Mouse (Mus musculus): Measurements from ENCODE around the gene Dnajc6. TPM values are rescaled to one million over a fixed set of nuclear protein-coding genes. Genes with fewer than 3 reads are reported as not detected.

Gene Dnajc6
- polyA plus RNA-seq, 2 experiments: 0.82 to 0.98 TPM

- Histone ChIP-seq H3K9ac (ENCODE audit: low read depth, low read length, severe bottlenecking) (no peak overlapping the region), H3K36me3 (ENCODE audit: control insufficient read depth, insufficient read depth, low read length) (no peaks in the 10 kb centered on the region), H3K4me2 (replicated peaks; ENCODE audit: low read depth, low read length, severe bottlenecking) (no peak overlapping the region), H3K27ac (replicated peaks; ENCODE audit: low read depth, low read length) (no peak overlapping the region), H3K27me3 (ENCODE audit: control insufficient read depth, insufficient read depth, low read length) (no peaks in the 10 kb centered on the region), H3K4me3 (replicated peaks; ENCODE audit: low read length) (no peak overlapping the region), H3K9me3 (ENCODE audit: control insufficient read depth, low read length) (no peaks in the 10 kb centered on the region), H3K4me1 (ENCODE audit: control insufficient read depth, insufficient read depth, low read length) (no peaks in the 10 kb centered on the region)
- 85% methylated on average over 17 of the region's 17 CpGs for WGBS
- DNase-seq (ENCODE audit: low spot score) (no peak), ATAC-seq (ENCODE audit: low FRiP score, low read depth) (no peak)
- TF ChIP-seq POLR2A (IDR thresholded peaks at IDR 0.05; ENCODE audit: borderline replicate concordance, extremely low read depth, insufficient read depth, insufficient read length): no peak
Measured at GRCm38 (mm10) chr4:101516434-101517168, 20.2 kb downstream of the Dnajc6 start.

DNA sequence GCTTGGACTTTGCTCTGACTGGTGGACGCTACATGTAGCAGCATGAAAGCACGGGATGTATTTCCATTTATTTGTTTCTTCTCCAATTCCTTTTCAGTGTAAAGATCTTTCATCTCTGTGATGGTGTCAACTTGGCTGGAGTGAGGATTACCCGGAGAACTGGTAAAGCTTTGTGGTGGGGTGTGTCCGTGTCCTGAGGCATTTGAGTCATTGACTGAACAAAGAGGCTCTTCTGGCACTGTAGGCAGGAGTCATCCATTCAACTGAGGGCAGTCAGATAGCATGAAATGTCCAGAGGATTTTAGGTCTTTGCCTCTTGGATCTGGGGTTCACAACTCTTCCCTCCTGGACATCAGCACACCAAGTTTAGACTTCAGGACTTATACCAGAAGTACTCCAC is 35.5 kb downstream of the Dnajc6 start:
- Histone ChIP-seq H3K4me1 (ENCODE audit: control insufficient read depth, insufficient read depth, low read length) (no peaks in the 10 kb centered on the region), H3K4me2 (replicated peaks; ENCODE audit: low read depth, low read length, severe bottlenecking) (no peak overlapping the region), H3K9ac (ENCODE audit: low read depth, low read length, severe bottlenecking) (no peak overlapping the region), H3K27me3 (ENCODE audit: control insufficient read depth, insufficient read depth, low read length) (no peaks in the 10 kb centered on the region), H3K27ac (replicated peaks; ENCODE audit: low read depth, low read length) (no peak overlapping the region), H3K9me3 (ENCODE audit: control insufficient read depth, low read length) (no peaks in the 10 kb centered on the region), H3K4me3 (replicated peaks; ENCODE audit: low read length) (no peak overlapping the region), H3K36me3 (ENCODE audit: control insufficient read depth, insufficient read depth, low read length) (no peaks in the 10 kb centered on the region)
- ATAC-seq (ENCODE audit: low FRiP score, low read depth): no peak
- TF ChIP-seq POLR2A (IDR thresholded peaks at IDR 0.05; ENCODE audit: borderline replicate concordance, extremely low read depth, insufficient read depth, insufficient read length): no peak
- 85% methylated on average over 4 of the region's 4 CpGs for WGBS
- no peak for DNase-seq (ENCODE audit: low spot score)

- H3K4me1 ChIP-seq (ENCODE audit: control insufficient read depth, insufficient read depth, low read length): no peaks in the 10 kb centered on the region
- TF ChIP-seq POLR2A (IDR thresholded peaks at IDR 0.05; ENCODE audit: borderline replicate concordance, extremely low read depth, insufficient read depth, insufficient read length): no peak
- no peak overlapping the region for H3K4me3 ChIP-seq (replicated peaks; ENCODE audit: low read length)
- H3K27ac ChIP-seq (replicated peaks; ENCODE audit: low read depth, low read length): no peak overlapping the region
- no peak overlapping the region for H3K4me2 ChIP-seq (replicated peaks; ENCODE audit: low read depth, low read length, severe bottlenecking)
- no peaks in the 10 kb centered on the region for H3K27me3 ChIP-seq (ENCODE audit: control insufficient read depth, insufficient read depth, low read length)
- no peak overlapping the region for H3K9ac ChIP-seq (ENCODE audit: low read depth, low read length, severe bottlenecking)
- DNase-seq (ENCODE audit: low spot score) (no peak), ATAC-seq (ENCODE audit: low FRiP score, low read depth) (no peak)
- WGBS: 71% methylated on average over 4 of the region's 4 CpGs
- no peaks in the 10 kb centered on the region for H3K9me3 ChIP-seq (ENCODE audit: control insufficient read depth, low read length)
- no peaks in the 10 kb centered on the region for H3K36me3 ChIP-seq (ENCODE audit: control insufficient read depth, insufficient read depth, low read length)
Measured at GRCm38 (mm10) chr4:101540516-101540915, 44.1 kb downstream of the Dnajc6 start.

GRCm38 (mm10) chr4:101549958-101550591 is 53.6 kb downstream of the Dnajc6 start:
- Histone ChIP-seq H3K27me3 (ENCODE audit: control insufficient read depth, insufficient read depth, low read length) (peaks cover 29% of the 10 kb centered on the region), H3K9ac (ENCODE audit: low read depth, low read length, severe bottlenecking) (no peak overlapping the region), H3K4me1 (ENCODE audit: control insufficient read depth, insufficient read depth, low read length) (peaks cover 8% of the 10 kb centered on the region; the same call in 1 of the 2 replicates), H3K4me3 (replicated peaks; ENCODE audit: low read length) (peak overlapping the region; percentile 29), H3K27ac (replicated peaks; ENCODE audit: low read depth, low read length) (no peak overlapping the region), H3K4me2 (replicated peaks; ENCODE audit: low read depth, low read length, severe bottlenecking) (peak overlapping the region; percentile 60), H3K36me3 (ENCODE audit: control insufficient read depth, insufficient read depth, low read length) (no peaks in the 10 kb centered on the region), H3K9me3 (ENCODE audit: control insufficient read depth, low read length) (no peaks in the 10 kb centered on the region)
- ATAC-seq (ENCODE audit: low FRiP score, low read depth) (peak; percentile 60; the same call in 1 of the 2 replicates), DNase-seq (ENCODE audit: low spot score) (no peak)
- no peak for TF ChIP-seq POLR2A (IDR thresholded peaks at IDR 0.05; ENCODE audit: borderline replicate concordance, extremely low read depth, insufficient read depth, insufficient read length)
- WGBS: under 1% methylated on average over 33 of the region's 33 CpGs

DNA sequence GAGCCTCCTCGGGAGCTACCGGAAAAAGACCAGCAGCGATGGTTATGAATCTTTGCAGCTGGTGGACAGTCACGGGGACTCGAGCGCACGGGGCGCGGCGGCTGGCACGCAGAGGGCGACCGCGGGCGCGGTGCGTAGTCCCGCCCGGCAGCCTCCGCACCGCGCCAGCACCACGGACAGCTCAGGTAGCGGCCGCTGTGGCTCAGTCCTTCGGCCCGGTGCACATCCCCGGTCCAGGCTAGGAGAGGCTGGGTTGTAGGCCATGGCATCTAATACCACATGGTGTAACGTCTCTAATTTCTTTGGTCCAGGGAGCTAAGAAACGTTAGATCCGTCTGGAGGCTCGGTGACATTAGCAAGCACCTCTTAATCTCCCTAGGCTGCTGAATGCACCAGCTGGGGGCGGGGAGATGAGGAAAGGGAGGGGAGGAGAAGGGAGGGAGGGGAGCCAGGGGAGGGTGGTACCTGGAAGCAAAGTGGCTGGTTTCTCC is 54.3 kb downstream of the Dnajc6 start:
- no peak for TF ChIP-seq POLR2A (IDR thresholded peaks at IDR 0.05; ENCODE audit: borderline replicate concordance, extremely low read depth, insufficient read depth, insufficient read length)
- Histone ChIP-seq H3K27me3 (ENCODE audit: control insufficient read depth, insufficient read depth, low read length) (peaks cover 29% of the 10 kb centered on the region), H3K9me3 (ENCODE audit: control insufficient read depth, low read length) (no peaks in the 10 kb centered on the region), H3K36me3 (ENCODE audit: control insufficient read depth, insufficient read depth, low read length) (no peaks in the 10 kb centered on the region), H3K4me2 (replicated peaks; ENCODE audit: low read depth, low read length, severe bottlenecking) (peak overlapping the region; percentile 60), H3K4me1 (ENCODE audit: control insufficient read depth, insufficient read depth, low read length) (peaks cover 8% of the 10 kb centered on the region; the same call in 1 of the 2 replicates), H3K27ac (replicated peaks; ENCODE audit: low read depth, low read length) (no peak overlapping the region), H3K9ac (ENCODE audit: low read depth, low read length, severe bottlenecking) (no peak overlapping the region), H3K4me3 (replicated peaks; ENCODE audit: low read length) (peak overlapping the region; percentile 29)
- ATAC-seq (ENCODE audit: low FRiP score, low read depth) (peak; percentile 81), DNase-seq (ENCODE audit: low spot score) (peak; percentile 55)
- under 1% methylated on average over 33 of the region's 33 CpGs for WGBS
